Mouse (Mus musculus): ENCODE measurements around the gene Pced1b.

DNA sequence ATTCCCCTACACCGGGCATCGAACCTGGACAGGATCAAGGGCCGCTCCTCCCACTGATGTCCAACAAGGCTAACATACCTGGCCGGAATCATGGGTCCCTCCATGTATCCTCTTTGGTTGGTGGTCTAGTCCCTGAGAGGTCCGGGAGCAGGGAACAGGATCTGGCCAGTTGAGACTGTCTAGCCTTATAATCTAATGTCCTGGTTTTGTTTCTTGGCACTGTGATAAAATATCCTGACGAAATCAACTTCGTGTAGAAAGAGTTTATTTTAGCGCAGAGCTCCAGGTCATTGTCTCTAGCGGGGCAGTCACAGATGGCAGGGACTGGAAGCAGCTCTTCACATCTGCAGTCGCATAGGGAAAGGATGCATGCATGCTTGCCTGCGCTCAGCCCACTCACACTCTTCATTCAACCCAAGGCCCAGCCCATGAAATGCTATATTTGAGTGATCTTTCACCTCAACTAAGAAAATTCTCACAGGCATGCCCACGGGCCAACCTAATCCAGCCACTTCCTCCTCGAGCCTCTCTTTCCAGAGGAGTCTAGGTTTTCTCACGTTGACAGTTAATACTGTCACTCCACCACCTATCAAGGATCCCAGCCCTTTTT lies 19.4 kb downstream of the Pced1b start:
- TF ChIP-seq CTCF (IDR thresholded peaks at IDR 0.05; ENCODE audit: insufficient read depth, low read length) (no peak), POLR2A (IDR thresholded peaks at IDR 0.05; ENCODE audit: borderline replicate concordance, extremely low read depth, low read depth, low read length) (no peak)
